Mouse (Mus musculus): ENCODE data around the gene 2310061I04Rik. TPM values are rescaled to one million over a fixed set of nuclear protein-coding genes. Genes with fewer than 3 reads are reported as not detected.
A peak's percentile ranks its signal among the peaks of the same experiment; 100 is the strongest.

Gene 2310061I04Rik
- total and polyA plus RNA-seq, 2 experiments from 2014 or later = 31.6 to 66.3 TPM

GRCm38 (mm10) chr17:35879245-35880057 is 17.8 kb downstream of the 2310061I04Rik start, which contains the start of gene Dhx16:
Gene Dhx16, plus strand, starts transcription at chr17:35879819.
- Histone ChIP-seq H3K9ac (peak within 1 kb of the TSS; percentile 71), H3K4me2 (ENCODE audit: low read depth) (peak within 1 kb of the TSS; percentile 81), H3K27me3 (ENCODE audit: insufficient read depth, low read length) (no peaks in the 10 kb centered on the region), H3K27ac (ENCODE audit: low read depth, low read length) (peak within 1 kb of the TSS; percentile 76), H3K9me3 (ENCODE audit: low read length) (no peaks in the 10 kb centered on the region), H3K36me3 (ENCODE audit: insufficient read depth) (peaks cover 39% of the 10 kb centered on the region), H3K4me3 (ENCODE audit: low read depth, low read length) (peak within 1 kb of the TSS; percentile 83), H3K4me1 (ENCODE audit: insufficient read depth) (peaks cover 10% of the 10 kb centered on the region)
- peak; percentile 90 for TF ChIP-seq CTCF (IDR thresholded peaks at IDR 0.05; ENCODE audit: low read depth)
- WGBS = 9% methylated on average over 66 of the region's 66 CpGs
- ATAC-seq (peak; percentile 96), DNase-seq (peak; percentile 97)

GRCm38 (mm10) chr17:35874721-35875120 is 22.5 kb downstream of the 2310061I04Rik start:
- Histone ChIP-seq H3K9me3 (ENCODE audit: low read length) (no peaks in the 10 kb centered on the region), H3K4me3 (ENCODE audit: low read depth, low read length) (no peak overlapping the region), H3K9ac (no peak overlapping the region), H3K4me2 (ENCODE audit: low read depth) (no peak overlapping the region), H3K4me1 (ENCODE audit: insufficient read depth) (0 out of 2 replicates have a peak, but pooled peaks cover 9% of the 10 kb centered on the region), H3K27ac (ENCODE audit: low read depth, low read length) (no peak overlapping the region), H3K36me3 (ENCODE audit: insufficient read depth) (0 out of 2 replicates have a peak, but pooled peaks cover 12% of the 10 kb centered on the region), H3K27me3 (ENCODE audit: insufficient read depth, low read length) (no peaks in the 10 kb centered on the region)
- ATAC-seq = no peak
- TF ChIP-seq CTCF (IDR thresholded peaks at IDR 0.05; ENCODE audit: low read depth) = no peak
- 74% methylated on average over 6 of the region's 6 CpGs for WGBS
- DNase-seq = no peak

- Histone ChIP-seq H3K4me2 (ENCODE audit: low read depth) (no peak overlapping the region), H3K4me3 (ENCODE audit: low read depth, low read length) (no peak overlapping the region), H3K9me3 (ENCODE audit: low read length) (no peaks in the 10 kb centered on the region), H3K9ac (no peak overlapping the region), H3K27ac (ENCODE audit: low read depth, low read length) (no peak overlapping the region), H3K27me3 (ENCODE audit: insufficient read depth, low read length) (no peaks in the 10 kb centered on the region), H3K36me3 (ENCODE audit: insufficient read depth) (0 out of 2 replicates have a peak, but pooled peaks cover 12% of the 10 kb centered on the region), H3K4me1 (ENCODE audit: insufficient read depth) (0 out of 2 replicates have a peak, but pooled peaks cover 11% of the 10 kb centered on the region)
- ATAC-seq = peak; percentile 71
- TF ChIP-seq CTCF (IDR thresholded peaks at IDR 0.05; ENCODE audit: low read depth) = peak; percentile 93
- WGBS = 32% methylated on average over 21 of the region's 21 CpGs
- DNase-seq = peak; percentile 88
Measured at GRCm38 (mm10) chr17:35873774-35874519, 23.3 kb downstream of the 2310061I04Rik start.

- peak; percentile 72 for TF ChIP-seq CTCF (IDR thresholded peaks at IDR 0.05; ENCODE audit: low read depth)
- Histone ChIP-seq H3K4me1 (ENCODE audit: insufficient read depth) (peaks cover 24% of the 10 kb centered on the region; the same call in 1 of the 2 replicates), H3K9me3 (ENCODE audit: low read length) (no peaks in the 10 kb centered on the region), H3K27ac (ENCODE audit: low read depth, low read length) (peak overlapping the region; percentile 40; the same call in 1 of the 2 replicates), H3K27me3 (ENCODE audit: insufficient read depth, low read length) (no peaks in the 10 kb centered on the region), H3K36me3 (ENCODE audit: insufficient read depth) (0 out of 2 replicates have a peak, but pooled peaks cover 12% of the 10 kb centered on the region), H3K4me2 (ENCODE audit: low read depth) (peak overlapping the region; percentile 56), H3K4me3 (ENCODE audit: low read depth, low read length) (peak overlapping the region; percentile 70; the same call in 1 of the 2 replicates), H3K9ac (no peak overlapping the region)
- ATAC-seq (no peak), DNase-seq (no peak)
- WGBS = 83% methylated on average over 8 of the region's 8 CpGs
Measured at GRCm38 (mm10) chr17:35870884-35871696, 26.1 kb downstream of the 2310061I04Rik start.

GRCm38 (mm10) chr17:35870151-35870883 is 26.9 kb downstream of the 2310061I04Rik start:
- DNase-seq (no peak), ATAC-seq (no peak)
- H3K27me3 ChIP-seq (ENCODE audit: insufficient read depth, low read length) = no peaks in the 10 kb centered on the region
- peak overlapping the region; percentile 56 for H3K4me2 ChIP-seq (ENCODE audit: low read depth)
- WGBS = 71% methylated on average over 9 of the region's 9 CpGs
- no peaks in the 10 kb centered on the region for H3K9me3 ChIP-seq (ENCODE audit: low read length)
- H3K4me1 ChIP-seq (ENCODE audit: insufficient read depth) = peaks cover 24% of the 10 kb centered on the region; the same call in 1 of the 2 replicates
- H3K36me3 ChIP-seq (ENCODE audit: insufficient read depth) = 0 out of 2 replicates have a peak, but pooled peaks cover 12% of the 10 kb centered on the region
- no peak for TF ChIP-seq CTCF (IDR thresholded peaks at IDR 0.05; ENCODE audit: low read depth)
- peak overlapping the region; percentile 40; the same call in 1 of the 2 replicates for H3K27ac ChIP-seq (ENCODE audit: low read depth, low read length)
- peak overlapping the region; percentile 70 for H3K4me3 ChIP-seq (ENCODE audit: low read depth, low read length)
- H3K9ac ChIP-seq = peak overlapping the region; percentile 2; the same call in 1 of the 2 replicates
